Mouse (Mus musculus) left cerebral cortex, adult 11 months (tissue): ENCODE results near the gene Gm8994.
"Not testable (repeated sequence)": the region's sequence is repeated elsewhere in the genome, so short reads cannot be mapped to it uniquely, and the experiment has no call there.

ENCODE experiments used
- DNase-seq: peaks from one replicate; pipeline ENCODE4 v3.0.0; 2022; ENCODE audit warnings: low spot score

Gm8994 gene

GRCm38 (mm10) chr6:136327239-136327638 is at the start of gene Gm8994:
TSS of gene Gm8994 (plus strand) at chr6:136327539.
- DNase-seq = not testable (repeated sequence)

DNA sequence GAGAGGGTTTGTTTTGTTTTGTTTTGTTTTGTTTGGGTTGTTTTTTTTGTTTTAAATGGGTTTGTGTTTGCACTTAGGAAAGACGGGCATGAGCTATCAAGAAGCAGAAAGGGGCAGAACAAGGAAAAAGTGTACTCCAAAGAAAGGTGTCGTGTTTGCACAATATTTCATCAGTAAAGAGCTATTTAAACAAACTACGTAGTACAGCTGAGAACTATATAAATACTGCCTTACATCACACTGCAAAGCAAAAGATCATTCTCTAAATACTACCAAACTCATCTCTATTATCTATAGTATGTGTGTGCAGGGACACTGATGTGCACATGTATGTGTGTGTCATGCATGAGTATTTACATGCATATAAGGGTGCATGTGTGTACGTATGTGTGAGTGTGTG is 49.7 kb upstream of the Gm8994 start:
- DNase-seq = no peak

- DNase-seq = no peak
Observed at GRCm38 (mm10) chr6:136284565-136284964, 42.8 kb upstream of the Gm8994 start.

GRCm38 (mm10) chr6:136286180-136286579 is 41.2 kb upstream of the Gm8994 start:
- DNase-seq = no peak

DNA sequence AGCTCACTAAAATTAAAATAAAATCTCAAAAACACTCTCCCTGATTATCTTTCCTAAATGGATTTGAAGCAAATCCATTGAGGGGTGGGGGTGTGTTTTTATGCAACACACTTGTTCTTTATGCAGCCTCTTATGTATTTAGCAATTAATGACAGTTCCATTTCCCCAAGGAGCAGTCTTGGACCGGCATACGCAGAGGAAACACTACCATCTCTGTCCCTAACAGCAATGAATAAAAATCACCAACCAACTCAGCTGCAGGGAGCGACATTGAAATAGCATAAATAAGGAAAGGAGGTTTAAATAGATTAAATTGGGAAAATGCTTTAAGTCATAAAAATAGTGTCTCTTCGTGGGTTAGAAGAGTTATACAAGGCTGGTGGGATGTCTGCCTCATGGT is 40.8 kb upstream of the Gm8994 start:
- no peak for DNase-seq

- no peak for DNase-seq
Observed at GRCm38 (mm10) chr6:136291424-136291823, 35.9 kb upstream of the Gm8994 start.

- DNase-seq = no peak
Observed at GRCm38 (mm10) chr6:136291951-136292714, 35.2 kb upstream of the Gm8994 start.

DNA sequence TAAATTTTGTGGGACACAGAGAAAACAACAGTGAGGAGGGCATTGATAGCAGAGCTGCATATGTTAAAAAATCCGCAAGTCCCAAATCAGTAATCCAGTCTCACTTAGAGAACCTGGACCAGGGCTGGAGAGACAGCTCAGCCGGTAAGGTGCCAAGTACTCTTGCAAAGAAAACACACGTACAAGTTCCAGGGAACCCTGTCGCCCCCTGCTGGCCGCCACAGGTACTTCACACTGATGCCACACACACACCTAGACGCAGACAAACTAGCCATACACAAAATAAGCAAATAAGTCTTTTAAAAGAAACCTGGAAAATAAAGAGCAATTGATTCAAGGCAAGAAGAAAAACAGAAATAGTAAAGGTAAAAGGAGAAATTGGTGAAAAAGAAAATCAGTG is 33.6 kb upstream of the Gm8994 start:
- no peak for DNase-seq

DNA sequence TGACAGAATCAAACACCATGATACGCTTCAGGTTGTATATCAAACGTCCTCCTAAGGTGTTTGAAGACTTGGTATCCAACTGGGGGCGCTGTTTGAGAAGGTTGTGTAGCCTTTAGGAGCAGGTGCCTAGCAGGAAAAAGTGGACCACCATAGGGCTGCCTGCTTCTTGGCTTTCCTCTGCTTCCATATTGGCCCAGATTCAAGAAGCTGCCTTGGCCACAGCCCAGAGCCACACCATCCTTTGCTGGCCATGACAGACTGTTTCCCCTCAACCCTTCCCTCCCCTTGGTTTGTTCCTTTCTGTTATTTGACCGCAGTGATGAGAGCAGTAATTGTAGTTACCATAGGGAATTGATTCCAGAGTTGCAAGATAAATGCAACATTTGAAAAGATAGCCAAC is 31.5 kb upstream of the Gm8994 start:
- DNase-seq = no peak

GRCm38 (mm10) chr6:136296251-136296650 is 31.1 kb upstream of the Gm8994 start:
- DNase-seq = no peak

DNA sequence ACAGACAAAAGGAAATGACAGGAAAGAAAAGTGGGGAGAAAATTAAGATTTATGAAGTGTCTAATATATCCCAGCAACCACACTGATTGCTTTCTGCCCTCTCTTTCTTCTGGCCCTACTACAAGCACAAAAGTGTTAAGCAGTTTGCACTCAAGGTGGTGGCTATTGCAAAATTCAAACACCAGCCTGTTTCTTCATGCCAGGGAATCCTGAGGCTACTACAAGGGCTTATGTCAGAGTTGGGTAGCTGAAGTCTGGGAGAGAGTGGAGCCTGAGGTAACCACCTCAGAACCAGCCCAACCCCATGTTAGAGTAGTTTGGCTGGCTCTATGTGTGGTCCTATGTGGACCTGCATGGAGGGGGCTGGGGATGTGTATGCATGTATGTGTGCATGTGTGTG is 23.8 kb upstream of the Gm8994 start:
- DNase-seq = no peak

DNA sequence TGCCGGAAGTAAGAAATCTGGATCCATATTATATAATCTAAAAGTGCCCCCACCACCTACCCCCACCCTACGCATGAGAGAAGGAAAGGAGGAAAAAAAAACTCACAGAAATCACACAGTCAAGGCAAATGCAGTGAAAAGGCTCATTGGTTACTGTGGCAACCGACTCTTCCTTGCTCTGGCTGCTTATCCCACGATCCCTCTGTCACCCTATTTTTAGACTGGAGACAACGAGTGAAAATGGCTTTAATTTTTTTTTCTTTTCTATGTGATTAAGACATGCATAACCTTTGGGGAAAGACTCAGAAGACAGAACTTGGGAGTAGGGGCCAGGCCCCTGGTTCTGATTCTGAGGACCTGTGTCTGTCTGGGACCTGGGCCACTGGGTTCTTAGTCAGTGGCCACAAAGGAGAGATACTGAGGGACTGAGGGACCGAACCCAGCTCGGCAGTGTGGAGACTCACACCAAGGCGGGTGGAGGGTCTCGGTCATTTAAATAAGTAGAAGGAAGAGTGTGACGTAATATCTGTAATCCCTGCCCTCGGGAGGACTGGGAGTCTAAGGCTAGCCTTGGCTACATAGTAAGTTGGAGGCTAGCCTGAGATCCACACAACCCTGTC is 22.9 kb upstream of the Gm8994 start:
- DNase-seq = peak; percentile 57

- no peak for DNase-seq
Observed at GRCm38 (mm10) chr6:136309487-136309886, 17.9 kb upstream of the Gm8994 start.

DNA sequence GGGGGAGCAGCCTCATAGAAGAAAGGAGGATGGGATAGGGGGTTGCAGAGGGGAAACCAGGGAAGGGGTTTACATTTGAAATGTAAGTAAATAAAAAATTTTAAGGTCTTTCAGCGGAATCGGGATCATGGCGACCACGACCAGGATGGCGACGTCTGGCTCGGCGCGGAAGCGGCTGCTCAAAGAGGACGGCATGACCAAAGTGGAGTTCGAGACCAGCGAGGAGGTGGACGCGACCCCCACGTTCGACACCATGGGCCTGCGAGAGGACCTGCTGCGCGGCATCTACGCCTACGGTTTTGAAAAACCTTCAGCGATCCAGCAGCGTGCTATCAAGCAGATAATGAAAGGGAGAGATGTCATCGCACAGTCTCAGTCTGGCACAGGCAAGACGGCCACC is 1.1 kb downstream of the Gm8994 start:
- DNase-seq = not testable (repeated sequence)

DNA sequence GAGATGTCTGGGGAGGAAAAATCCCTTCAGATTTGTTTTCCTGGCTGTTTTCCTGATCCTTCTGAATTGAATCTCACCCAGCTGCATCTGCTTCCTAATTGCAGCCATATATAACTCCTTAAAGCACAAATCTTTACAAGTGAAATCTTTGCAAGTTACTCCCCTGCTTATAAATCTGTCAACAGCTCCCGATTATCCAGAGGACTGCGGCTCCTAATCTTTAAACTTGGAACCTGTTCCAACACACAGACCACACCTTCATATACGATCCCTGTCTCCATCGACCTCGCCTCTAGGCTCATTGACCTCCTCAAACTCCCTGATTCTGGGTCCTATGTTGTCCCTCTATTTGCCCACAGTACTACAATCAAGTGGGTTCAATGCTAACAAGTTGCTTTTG is 13.3 kb downstream of the Gm8994 start:
- no peak for DNase-seq

- no peak for DNase-seq
Observed at GRCm38 (mm10) chr6:136341093-136341492, 13.8 kb downstream of the Gm8994 start.

DNA sequence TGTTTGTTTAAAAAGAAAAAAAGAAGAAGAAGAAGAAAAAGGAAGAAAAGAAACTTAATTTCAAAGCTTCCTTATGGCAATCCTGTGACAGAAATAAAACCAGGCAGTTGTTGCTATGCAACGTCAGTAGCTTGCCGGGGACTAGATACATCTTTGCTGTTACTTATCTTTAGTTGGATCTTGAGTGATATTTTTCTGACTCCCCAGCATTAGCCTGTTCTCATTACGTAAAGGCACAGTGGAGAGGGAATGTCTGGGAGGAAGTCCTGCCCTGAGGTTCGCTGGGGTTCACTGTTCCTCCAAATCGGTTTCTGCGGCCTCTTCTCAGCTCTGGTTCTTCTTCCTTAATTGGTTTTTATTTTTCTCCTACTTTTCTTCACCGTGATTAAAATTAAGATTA is 16.5 kb downstream of the Gm8994 start:
- DNase-seq = peak; percentile 43

DNA sequence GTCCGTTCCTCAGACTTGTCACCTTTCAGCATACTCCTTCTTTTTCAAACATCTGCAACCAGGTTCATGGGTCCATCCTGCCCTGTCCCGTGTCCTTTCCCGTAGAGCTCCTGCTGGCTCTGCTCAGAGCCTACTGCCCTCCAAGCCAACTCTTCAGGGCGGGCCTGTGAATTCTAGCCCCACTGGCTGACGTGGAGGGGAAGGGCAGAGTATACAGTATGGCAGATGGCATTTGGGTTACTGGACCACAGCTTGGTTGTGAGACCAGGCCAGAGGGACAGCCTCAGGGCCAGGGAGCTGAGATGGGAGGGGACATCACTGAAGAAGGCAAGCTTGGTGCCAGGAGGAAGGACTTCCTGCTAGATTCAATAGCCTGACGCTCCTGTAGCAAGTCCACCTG is 17.7 kb downstream of the Gm8994 start:
- no peak for DNase-seq

DNA sequence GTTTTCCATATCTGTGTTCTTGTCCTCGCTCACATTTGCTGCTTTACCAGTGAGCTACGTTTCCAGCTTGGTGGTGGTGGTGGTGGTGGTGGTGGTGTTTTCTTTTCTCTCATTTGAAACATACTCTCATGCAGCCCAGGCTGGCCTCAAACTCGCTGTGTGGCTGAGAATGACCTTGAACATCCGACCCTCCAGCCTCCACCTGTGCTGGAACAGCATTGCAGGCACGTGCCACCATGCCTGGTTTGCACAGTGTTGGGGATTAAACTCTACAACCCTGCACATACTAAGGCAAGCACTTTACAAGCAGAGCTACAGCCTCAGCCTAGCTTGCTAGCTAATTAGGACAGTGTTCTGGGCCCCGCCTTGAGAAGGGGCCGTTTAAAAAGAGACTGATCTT is 18.3 kb downstream of the Gm8994 start:
- DNase-seq = no peak

DNA sequence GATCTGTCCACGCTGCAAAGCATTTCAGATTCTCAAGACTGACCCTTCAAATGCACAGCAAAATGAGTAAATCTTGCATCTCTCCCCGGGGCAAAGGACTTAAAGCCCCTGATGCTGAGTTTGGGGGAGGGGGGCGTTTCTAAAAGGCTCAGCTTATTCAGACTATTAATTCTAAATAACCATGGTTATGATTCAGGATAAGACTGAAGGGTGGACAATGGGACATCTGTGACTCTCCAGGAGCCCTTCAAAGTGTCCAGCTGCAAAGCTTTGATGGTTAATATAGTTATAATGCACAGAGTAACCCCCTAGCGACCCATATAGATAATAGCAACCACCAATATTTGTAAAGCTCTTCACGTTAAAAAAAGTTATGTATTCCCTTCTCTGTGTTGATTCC is 19.7 kb downstream of the Gm8994 start:
- no peak for DNase-seq

DNA sequence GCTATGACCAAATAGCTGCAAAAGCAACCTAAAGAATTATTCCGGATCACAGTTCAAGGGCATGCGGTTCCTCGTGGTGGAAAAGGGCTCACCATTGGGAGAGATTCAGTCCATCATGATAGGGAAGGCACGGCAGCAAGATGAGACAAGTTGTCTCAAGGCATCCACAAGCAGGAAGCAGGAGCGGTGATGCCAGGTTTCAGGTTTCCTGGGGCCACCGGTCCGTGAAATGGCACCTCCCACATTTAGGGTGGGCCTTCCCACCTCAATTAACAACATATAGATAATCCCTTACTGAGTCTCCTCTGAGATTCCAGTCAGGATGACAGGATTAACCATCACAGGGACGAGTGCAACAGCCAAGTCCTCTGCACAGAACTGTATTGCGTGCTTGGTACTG is 20.3 kb downstream of the Gm8994 start:
- no peak for DNase-seq

DNA sequence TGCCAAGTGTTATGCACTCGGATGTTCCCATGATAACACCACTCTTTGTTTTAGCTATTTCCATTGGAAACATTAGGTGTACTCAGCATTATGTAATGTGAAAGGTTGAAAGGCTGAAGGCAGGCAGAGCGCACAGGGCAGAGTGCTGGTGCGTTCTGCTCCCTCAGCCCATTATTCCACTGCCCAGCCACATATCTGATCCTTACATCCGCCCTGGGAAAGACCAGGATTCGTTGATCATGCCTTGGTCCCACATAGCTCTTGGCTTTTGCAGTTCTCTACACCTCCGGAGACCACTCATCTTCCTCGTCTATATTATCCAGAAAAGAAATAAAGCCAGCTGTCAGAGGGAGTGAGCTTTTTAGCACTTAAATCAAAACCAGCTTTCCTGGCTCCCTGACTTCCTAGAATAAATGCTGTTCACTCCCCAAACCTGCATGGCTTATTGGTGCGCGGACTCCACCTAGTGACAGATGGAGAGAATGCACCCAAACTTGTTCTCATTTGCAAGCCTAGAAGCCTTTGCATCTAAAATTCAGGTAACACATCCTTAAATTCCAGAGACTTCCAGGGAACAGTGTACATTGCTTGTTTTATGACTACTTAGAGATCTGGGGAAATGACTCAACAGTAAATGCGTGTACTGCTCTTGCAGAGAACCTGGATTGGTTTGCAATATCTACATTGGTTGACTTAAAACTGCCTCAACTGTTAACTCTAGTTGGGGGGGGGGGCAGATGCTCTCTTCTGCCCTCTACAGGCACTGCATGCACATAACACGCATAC is 26.3 kb downstream of the Gm8994 start:
- peak; percentile 83 for DNase-seq

GRCm38 (mm10) chr6:136358471-136358870 is 31.1 kb downstream of the Gm8994 start:
- DNase-seq = no peak
